Mouse (Mus musculus): ENCODE data around the gene Gli1. TPM values are rescaled to one million over a fixed set of nuclear protein-coding genes. Genes with fewer than 3 reads are reported as not detected.

Gene Gli1
- 0.92 and 1.2 TPM in 2 replicates for polyA plus RNA-seq (2014; fragmentation: Nextera tagmentation; extraction: Ambion mirVana)

DNA sequence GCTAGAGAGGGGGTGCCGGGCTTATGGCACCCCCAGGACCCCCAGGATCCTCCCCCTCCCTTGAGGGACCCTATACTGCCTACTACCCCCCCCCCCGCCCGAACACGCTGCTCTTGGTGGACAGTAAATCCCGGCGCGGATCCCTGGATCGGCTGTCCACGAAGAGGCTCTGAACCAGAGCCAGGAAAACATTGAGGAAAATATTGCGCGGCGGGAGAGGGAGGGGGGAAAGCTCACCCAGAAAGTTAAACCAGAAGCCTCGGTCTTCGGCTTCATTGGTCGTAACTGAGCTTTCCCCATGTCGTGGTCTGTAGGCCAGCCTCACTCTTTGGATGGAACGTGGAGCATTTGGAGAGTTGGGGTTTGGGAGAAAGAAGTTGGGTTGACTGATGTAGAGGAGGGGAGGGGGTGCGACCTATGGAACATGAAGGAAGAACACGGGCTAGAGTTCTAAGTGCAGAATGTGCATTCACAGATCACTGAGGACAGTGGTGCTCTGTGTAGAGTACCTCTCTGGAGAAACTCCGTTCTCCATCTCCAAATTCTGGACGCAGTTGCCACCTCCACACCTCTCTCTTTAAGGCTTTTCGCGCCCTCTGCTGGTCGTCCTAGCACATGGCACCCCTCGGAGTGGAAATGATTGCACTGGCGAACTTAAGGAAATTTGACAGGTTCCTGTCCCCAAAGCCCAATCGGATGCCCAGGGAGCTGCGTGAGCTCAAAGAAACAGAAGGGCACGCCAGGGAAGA, at the start of gene Gli1:
TSS of gene Gli1 (minus strand) at position 84 of the 749 bp plus-strand sequence.
- ATAC-seq (ENCODE audit: low FRiP score, low TSS enrichment) (peak; percentile 41; the same call in 1 of the 2 replicates), DNase-seq (peak; percentile 88)
- Histone ChIP-seq H3K36me3 (ENCODE audit: control insufficient read depth, insufficient read depth, low read length) (no peaks in the 10 kb centered on the region), H3K27me3 (ENCODE audit: control insufficient read depth, insufficient read depth, low read length) (peaks cover 33% of the 10 kb centered on the region), H3K4me1 (ENCODE audit: control insufficient read depth, insufficient read depth, low read length) (peaks cover 21% of the 10 kb centered on the region; the same call in 1 of the 2 replicates), H3K9me3 (ENCODE audit: control insufficient read depth, low read length) (no peaks in the 10 kb centered on the region), H3K9ac (replicated peaks; ENCODE audit: low read length) (no peak within 1 kb of the TSS), H3K4me2 (ENCODE audit: low read length) (peak within 1 kb of the TSS; percentile 56), H3K27ac (replicated peaks; ENCODE audit: low read depth, low read length) (no peak within 1 kb of the TSS), H3K4me3 (replicated peaks; ENCODE audit: low read depth, low read length) (peak within 1 kb of the TSS; percentile 28)
- WGBS: under 1% methylated on average over 29 of the region's 29 CpGs

DNA sequence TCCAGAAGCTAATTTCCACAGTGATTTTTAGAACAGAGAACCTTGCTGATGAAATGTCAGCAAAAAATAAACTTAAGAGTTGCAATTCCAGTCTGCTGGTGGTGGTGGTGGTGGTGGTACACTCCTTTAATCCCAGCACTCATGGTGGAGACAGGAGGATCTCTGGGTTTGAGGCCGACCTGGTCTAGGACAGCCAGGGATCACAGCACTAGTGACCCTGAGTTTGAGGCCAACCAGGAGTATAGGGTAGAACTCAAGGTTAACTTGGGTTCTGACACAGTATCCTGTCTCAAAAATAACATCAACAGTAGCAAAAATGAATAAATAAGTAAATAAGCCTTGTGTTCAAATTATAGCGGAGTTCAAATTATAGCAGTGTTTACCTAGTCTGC, 40.0 kb upstream of the Gli1 start:
- ATAC-seq (ENCODE audit: low FRiP score, low TSS enrichment): no peak

DNA sequence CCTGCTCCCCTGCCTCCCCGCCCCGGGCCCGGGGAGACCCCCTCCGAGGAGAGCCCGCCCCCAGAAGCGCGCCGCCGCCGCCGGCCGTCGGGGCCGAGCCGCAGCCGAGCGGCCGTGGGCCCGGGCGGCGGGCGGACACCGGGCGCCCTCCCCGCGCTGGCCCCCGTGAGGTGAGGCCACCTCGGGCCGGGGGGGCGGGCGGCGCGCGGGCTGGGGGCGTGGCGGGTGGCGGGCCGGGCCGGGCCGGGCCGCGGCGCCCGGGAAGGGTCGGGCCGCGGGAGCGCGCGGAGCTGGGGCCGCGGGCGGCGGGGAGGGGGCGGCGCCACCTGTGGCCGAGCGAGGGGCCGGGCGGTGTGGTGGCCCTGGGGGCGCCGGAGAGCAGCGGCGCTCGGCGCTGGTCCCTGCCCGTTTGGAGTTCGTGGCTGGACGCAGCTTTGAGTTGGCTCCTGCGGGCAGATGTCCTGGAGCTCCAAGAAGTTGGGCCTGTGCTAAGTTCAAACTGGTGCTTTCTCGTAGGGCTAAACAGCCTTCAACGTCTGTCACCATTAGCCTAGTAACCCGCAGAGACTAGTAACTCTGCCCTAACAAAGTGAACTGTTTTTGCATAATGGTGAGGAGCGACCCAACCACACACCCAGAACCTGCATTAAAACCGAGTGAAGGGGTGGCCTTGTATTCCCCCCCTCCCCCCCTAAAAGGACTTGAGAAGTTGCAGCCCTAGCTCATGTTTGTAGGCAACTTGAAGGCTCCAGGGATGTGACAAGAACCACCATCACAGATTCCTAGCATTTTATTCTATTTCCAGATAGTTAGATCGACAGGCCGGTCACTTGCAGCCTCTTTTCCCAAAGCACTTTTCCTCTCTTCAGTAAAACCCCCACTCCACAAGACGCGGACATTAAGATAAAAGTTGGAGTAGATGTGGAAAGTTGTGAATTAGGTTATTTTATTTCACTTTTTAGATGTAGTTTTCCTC, 39.3 kb upstream of the Gli1 start:
- Histone ChIP-seq H3K27me3 (ENCODE audit: control insufficient read depth, insufficient read depth, low read length) (no peaks in the 10 kb centered on the region), H3K4me1 (ENCODE audit: control insufficient read depth, insufficient read depth, low read length) (peaks cover 12% of the 10 kb centered on the region), H3K9me3 (ENCODE audit: control insufficient read depth, low read length) (no peaks in the 10 kb centered on the region), H3K9ac (replicated peaks; ENCODE audit: low read length) (peak overlapping the region; percentile 90), H3K36me3 (ENCODE audit: control insufficient read depth, insufficient read depth, low read length) (no peaks in the 10 kb centered on the region), H3K4me3 (replicated peaks; ENCODE audit: low read depth, low read length) (peak overlapping the region; percentile 64), H3K27ac (replicated peaks; ENCODE audit: low read depth, low read length) (peak overlapping the region; percentile 98), H3K4me2 (ENCODE audit: low read length) (peak overlapping the region; percentile 74)
- 1% methylated on average over 61 of the region's 79 CpGs for WGBS
- DNase-seq (peak; percentile 82), ATAC-seq (ENCODE audit: low FRiP score, low TSS enrichment) (peak; percentile 86)

More for the DNA sequence above, 40.0 kb upstream of the Gli1 start:
- H3K4me1 ChIP-seq (ENCODE audit: control insufficient read depth, insufficient read depth, low read length): peaks cover 12% of the 10 kb centered on the region
- no peaks in the 10 kb centered on the region for H3K9me3 ChIP-seq (ENCODE audit: control insufficient read depth, low read length)
- peak overlapping the region; percentile 64 for H3K4me3 ChIP-seq (replicated peaks; ENCODE audit: low read depth, low read length)
- peak overlapping the region; percentile 90 for H3K9ac ChIP-seq (replicated peaks; ENCODE audit: low read length)
- DNase-seq: no peak
- peak overlapping the region; percentile 74 for H3K4me2 ChIP-seq (ENCODE audit: low read length)
- H3K27ac ChIP-seq (replicated peaks; ENCODE audit: low read depth, low read length): no peak overlapping the region
- H3K36me3 ChIP-seq (ENCODE audit: control insufficient read depth, insufficient read depth, low read length): no peaks in the 10 kb centered on the region
- no peaks in the 10 kb centered on the region for H3K27me3 ChIP-seq (ENCODE audit: control insufficient read depth, insufficient read depth, low read length)
- WGBS: 56% methylated on average over 2 of the region's 2 CpGs

DNA sequence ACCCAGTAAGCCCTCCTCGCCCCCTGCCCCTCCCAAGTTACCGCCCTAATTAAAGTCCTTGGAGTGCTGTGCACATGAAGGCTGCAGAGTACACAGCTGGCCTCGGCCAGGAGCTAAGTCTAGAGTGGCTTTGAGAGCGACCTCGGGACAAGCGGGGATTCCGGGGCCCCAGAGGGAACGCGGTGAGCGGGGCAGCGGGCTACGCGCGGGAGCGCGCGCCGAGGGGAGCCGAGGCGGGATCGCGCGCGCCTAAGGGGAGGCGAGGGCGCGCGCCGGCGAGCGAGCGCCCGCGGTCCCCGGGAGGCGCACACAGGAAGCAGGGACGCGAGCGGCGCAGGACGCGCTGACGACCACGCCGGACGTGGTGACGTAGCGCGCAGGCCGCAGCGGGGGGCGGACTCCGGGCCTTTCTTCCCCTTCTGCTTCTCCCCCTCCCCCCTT, 38.5 kb upstream of the Gli1 start, which contains the start of gene R3hdm2:
TSS of gene R3hdm2 (plus strand) at position 77 of the 441 bp plus-strand sequence.
- DNase-seq (peak; percentile 98), ATAC-seq (ENCODE audit: low FRiP score, low TSS enrichment) (peak; percentile 96)
- no peaks in the 10 kb centered on the region for H3K36me3 ChIP-seq (ENCODE audit: control insufficient read depth, insufficient read depth, low read length)
- peak within 1 kb of the TSS; percentile 90 for H3K9ac ChIP-seq (replicated peaks; ENCODE audit: low read length)
- H3K27ac ChIP-seq (replicated peaks; ENCODE audit: low read depth, low read length): peak within 1 kb of the TSS; percentile 98
- H3K4me1 ChIP-seq (ENCODE audit: control insufficient read depth, insufficient read depth, low read length): peaks cover 12% of the 10 kb centered on the region
- peak within 1 kb of the TSS; percentile 74 for H3K4me2 ChIP-seq (ENCODE audit: low read length)
- under 1% methylated on average over 37 of the region's 53 CpGs for WGBS
- no peaks in the 10 kb centered on the region for H3K27me3 ChIP-seq (ENCODE audit: control insufficient read depth, insufficient read depth, low read length)
- peak within 1 kb of the TSS; percentile 64 for H3K4me3 ChIP-seq (replicated peaks; ENCODE audit: low read depth, low read length)
- H3K9me3 ChIP-seq (ENCODE audit: control insufficient read depth, low read length): no peaks in the 10 kb centered on the region

DNA sequence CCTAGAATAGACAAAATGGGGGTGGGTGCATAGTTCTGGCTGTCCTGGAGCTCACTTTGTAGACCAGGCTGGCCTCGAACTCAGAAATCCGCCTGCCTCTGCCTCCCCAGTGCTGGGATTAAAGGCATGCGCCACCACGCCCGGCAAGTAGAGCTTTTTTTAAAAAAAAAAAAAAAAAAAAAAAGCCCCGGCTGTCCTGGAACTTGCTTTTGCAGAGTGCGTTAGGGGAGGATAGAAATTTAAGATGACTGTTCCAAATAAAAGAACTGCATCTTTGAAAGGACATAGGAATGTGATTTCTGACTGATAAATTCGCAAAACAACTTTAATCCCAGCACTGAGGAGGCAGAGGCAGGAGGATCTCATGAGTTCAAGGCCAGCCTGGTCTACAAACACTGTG, 37.9 kb upstream of the Gli1 start:
- no peaks in the 10 kb centered on the region for H3K36me3 ChIP-seq (ENCODE audit: control insufficient read depth, insufficient read depth, low read length)
- ATAC-seq (ENCODE audit: low FRiP score, low TSS enrichment) (no peak), DNase-seq (no peak)
- peaks cover 12% of the 10 kb centered on the region for H3K4me1 ChIP-seq (ENCODE audit: control insufficient read depth, insufficient read depth, low read length)
- peak overlapping the region; percentile 90 for H3K9ac ChIP-seq (replicated peaks; ENCODE audit: low read length)
- WGBS: 81% methylated on average over 8 of the region's 8 CpGs
- H3K9me3 ChIP-seq (ENCODE audit: control insufficient read depth, low read length): no peaks in the 10 kb centered on the region
- H3K27ac ChIP-seq (replicated peaks; ENCODE audit: low read depth, low read length): peak overlapping the region; percentile 98
- H3K27me3 ChIP-seq (ENCODE audit: control insufficient read depth, insufficient read depth, low read length): no peaks in the 10 kb centered on the region
- peak overlapping the region; percentile 66 for H3K4me2 ChIP-seq (ENCODE audit: low read length)
- peak overlapping the region; percentile 64 for H3K4me3 ChIP-seq (replicated peaks; ENCODE audit: low read depth, low read length)

DNA sequence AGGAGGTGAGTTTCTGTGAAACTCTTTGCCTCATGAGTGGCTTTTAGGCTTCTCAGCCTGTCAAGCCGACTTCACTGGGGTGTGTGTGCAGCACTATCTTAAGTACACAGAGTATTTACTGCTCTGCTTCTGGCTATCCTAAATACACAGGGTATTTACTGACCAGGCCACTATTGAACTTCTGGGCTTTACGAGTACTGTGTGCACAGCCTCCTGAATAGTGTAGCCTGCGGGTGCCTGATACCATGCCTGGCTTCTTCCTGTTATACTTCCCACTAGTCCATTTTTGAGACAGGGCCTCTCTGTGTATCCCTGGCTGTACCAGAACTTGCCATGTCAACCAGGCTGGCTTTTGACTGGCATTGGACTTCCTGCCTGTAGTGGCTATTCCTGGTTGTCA, 35.9 kb upstream of the Gli1 start:
- H3K27ac ChIP-seq (replicated peaks; ENCODE audit: low read depth, low read length): no peak overlapping the region
- H3K36me3 ChIP-seq (ENCODE audit: control insufficient read depth, insufficient read depth, low read length): no peaks in the 10 kb centered on the region
- H3K4me2 ChIP-seq (ENCODE audit: low read length): no peak overlapping the region
- no peak overlapping the region for H3K9ac ChIP-seq (replicated peaks; ENCODE audit: low read length)
- DNase-seq (no peak), ATAC-seq (ENCODE audit: low FRiP score, low TSS enrichment) (no peak)
- H3K9me3 ChIP-seq (ENCODE audit: control insufficient read depth, low read length): no peaks in the 10 kb centered on the region
- WGBS: 83% methylated on average over 3 of the region's 3 CpGs
- no peaks in the 10 kb centered on the region for H3K27me3 ChIP-seq (ENCODE audit: control insufficient read depth, insufficient read depth, low read length)
- H3K4me3 ChIP-seq (replicated peaks; ENCODE audit: low read depth, low read length): no peak overlapping the region
- peaks cover 12% of the 10 kb centered on the region for H3K4me1 ChIP-seq (ENCODE audit: control insufficient read depth, insufficient read depth, low read length)

DNA sequence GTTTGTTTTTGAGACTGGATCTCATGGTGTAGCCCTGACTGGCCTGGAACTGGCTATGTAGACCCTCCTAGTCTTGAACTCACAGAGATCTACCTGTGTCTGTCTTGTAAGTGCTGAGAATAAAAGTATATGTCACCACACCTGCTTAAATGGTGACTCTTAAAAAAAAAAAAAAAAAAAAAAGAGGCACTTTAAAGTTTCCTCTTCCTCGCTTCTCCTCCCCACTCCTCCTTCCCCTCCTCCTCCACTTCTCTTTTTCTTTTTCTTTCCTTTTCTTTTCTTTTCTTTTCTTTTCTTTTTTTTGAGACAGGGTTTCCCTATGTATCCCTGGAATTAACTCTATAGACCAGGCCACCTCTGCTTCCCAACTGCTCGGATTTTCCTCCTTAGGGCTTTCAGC, 29.2 kb upstream of the Gli1 start:
- no peak overlapping the region for H3K4me2 ChIP-seq (ENCODE audit: low read length)
- H3K9ac ChIP-seq (replicated peaks; ENCODE audit: low read length): no peak overlapping the region
- DNase-seq (no peak), ATAC-seq (ENCODE audit: low FRiP score, low TSS enrichment) (no peak)
- H3K36me3 ChIP-seq (ENCODE audit: control insufficient read depth, insufficient read depth, low read length): no peaks in the 10 kb centered on the region
- no peaks in the 10 kb centered on the region for H3K9me3 ChIP-seq (ENCODE audit: control insufficient read depth, low read length)
- no peak overlapping the region for H3K4me3 ChIP-seq (replicated peaks; ENCODE audit: low read depth, low read length)
- no peak overlapping the region for H3K27ac ChIP-seq (replicated peaks; ENCODE audit: low read depth, low read length)
- 53% methylated on average over 2 of the region's 2 CpGs for WGBS
- no peaks in the 10 kb centered on the region for H3K27me3 ChIP-seq (ENCODE audit: control insufficient read depth, insufficient read depth, low read length)
- no peaks in the 10 kb centered on the region for H3K4me1 ChIP-seq (ENCODE audit: control insufficient read depth, insufficient read depth, low read length)
